Mouse (Mus musculus) erythroblast, embryonic 14.5 days (primary cell): Measurements from ENCODE around the gene Ergic1. TPM values are rescaled to one million over a fixed set of nuclear protein-coding genes. Genes with fewer than 3 reads are reported as not detected.

Experiments
- H3K27me3 ChIP-seq: 2 replicates; pipeline ENCODE4 v1.6.1; 2012; ENCODE audit warnings: inconsistent platforms; ENCODE audit not compliant: control insufficient read depth
- H3K36me3 ChIP-seq: 2 replicates; pipeline ENCODE4 v1.6.1; 2012; ENCODE audit warnings: mild to moderate bottlenecking, inconsistent platforms; ENCODE audit not compliant: control insufficient read depth
- H3K4me1 ChIP-seq: 2 replicates; pipeline ENCODE4 v1.6.1; 2012; ENCODE audit warnings: inconsistent platforms; ENCODE audit not compliant: control insufficient read depth
- H3K4me3 ChIP-seq: replicated peaks from 2 replicates; pipeline ENCODE3; 2012; ENCODE audit warnings: moderate library complexity, mild to moderate bottlenecking, inconsistent platforms
- H3K9me3 ChIP-seq: 2 replicates; pipeline ENCODE4 v1.6.1; 2012; ENCODE audit warnings: low read length, inconsistent platforms, mixed read lengths; ENCODE audit not compliant: control insufficient read depth
- GATA1 ChIP-seq: IDR thresholded peaks from 2 replicates; pipeline ENCODE4 v1.6.1; 2012; ENCODE audit warnings: low read length, inconsistent platforms, mixed read lengths
- TAL1 ChIP-seq: IDR thresholded peaks from 3 replicates; pipeline ENCODE4 v1.6.1; 2012; ENCODE audit warnings: low read length, inconsistent platforms, mixed read lengths
- polyA plus RNA-seq: library from polyadenylated mRNA; stranded (reverse); fragments of >175 nt; gene quantifications from 2 replicates; pipeline ENCODE4 v1.2.3, GENCODE M21; 2012

Ergic1 gene
- polyA plus RNA-seq, 1 experiment: 0.23 TPM

DNA sequence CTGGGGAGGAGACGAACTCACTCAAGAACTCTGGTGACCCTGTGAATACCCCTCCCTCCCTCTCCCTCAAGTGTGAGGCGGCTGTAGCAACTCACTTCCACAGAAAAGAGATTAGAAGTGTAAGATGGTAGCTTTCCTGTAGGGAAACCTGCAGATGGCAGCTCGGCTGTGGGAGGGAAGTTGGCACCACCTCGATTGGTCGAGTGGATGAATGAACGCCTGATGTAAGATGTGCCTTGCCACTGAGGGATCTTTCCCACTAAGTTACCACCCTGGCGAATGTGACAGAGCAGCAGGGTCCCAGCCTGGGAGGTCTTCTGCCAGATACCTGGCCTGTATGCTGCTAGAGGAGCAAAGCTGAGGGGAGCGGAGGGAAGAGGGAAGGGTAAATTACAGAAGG is 48.5 kb downstream of the Ergic1 start:
- Histone ChIP-seq H3K4me3 (no peak overlapping the region), H3K27me3 (no peaks in the 10 kb centered on the region), H3K9me3 (no peaks in the 10 kb centered on the region), H3K36me3 (peaks cover 14% of the 10 kb centered on the region; the same call in 1 of the 2 replicates), H3K4me1 (peaks cover 2% of the 10 kb centered on the region; the same call in 1 of the 2 replicates)
- TF ChIP-seq GATA1: no peak
- TF ChIP-seq TAL1: no peak

- no peaks in the 10 kb centered on the region for H3K27me3 ChIP-seq
- H3K4me1 ChIP-seq: peaks cover 2% of the 10 kb centered on the region; the same call in 1 of the 2 replicates
- TF ChIP-seq TAL1 (no peak), GATA1 (no peak)
- no peaks in the 10 kb centered on the region for H3K9me3 ChIP-seq
- peaks cover 10% of the 10 kb centered on the region; the same call in 1 of the 2 replicates for H3K36me3 ChIP-seq
- H3K4me3 ChIP-seq: no peak overlapping the region
Observed at GRCm38 (mm10) chr17:26611328-26611727, 50.0 kb downstream of the Ergic1 start.

DNA sequence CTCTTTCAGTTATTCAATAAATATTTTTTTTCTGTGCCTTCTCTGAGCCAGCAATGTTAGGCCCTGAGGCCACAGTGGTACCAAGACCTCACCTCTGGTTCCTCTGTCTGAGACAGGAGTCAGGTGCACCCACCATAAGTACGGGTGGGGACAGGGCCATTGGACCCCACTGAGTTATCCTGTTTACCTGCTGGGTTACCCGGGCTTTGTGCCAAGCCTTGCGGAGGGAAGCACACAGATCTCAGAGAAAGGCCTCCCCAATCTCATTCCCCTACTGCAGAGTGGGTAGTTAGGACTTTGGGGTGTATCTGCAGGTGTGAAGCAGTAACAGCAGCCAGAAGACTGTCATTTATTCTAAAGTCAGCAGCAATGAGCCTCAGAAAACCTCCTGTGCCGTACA is 50.6 kb downstream of the Ergic1 start:
- Histone ChIP-seq H3K9me3 (no peaks in the 10 kb centered on the region), H3K36me3 (peaks cover 11% of the 10 kb centered on the region; the same call in 1 of the 2 replicates), H3K4me3 (no peak overlapping the region), H3K27me3 (no peaks in the 10 kb centered on the region), H3K4me1 (peaks cover 4% of the 10 kb centered on the region; the same call in 1 of the 2 replicates)
- no peak for TF ChIP-seq TAL1
- no peak for TF ChIP-seq GATA1

DNA sequence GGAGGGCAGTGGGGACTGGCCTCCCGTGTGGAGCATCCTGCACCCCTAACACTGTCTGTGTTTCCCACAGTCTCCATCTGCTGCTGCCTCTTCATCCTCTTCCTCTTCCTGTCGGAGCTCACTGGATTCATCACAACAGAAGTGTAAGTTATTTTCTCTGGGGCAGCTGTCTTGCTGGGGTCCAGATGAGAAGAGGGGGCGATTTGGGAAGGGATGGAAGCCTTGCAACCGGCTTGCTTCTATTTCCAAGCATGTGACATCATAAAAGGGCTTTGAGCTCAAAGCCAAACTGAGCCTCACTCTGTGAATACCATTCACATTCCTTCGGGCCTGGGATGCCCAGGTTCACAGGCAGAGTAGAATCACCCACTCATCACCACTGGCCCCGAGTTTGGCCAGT is 53.0 kb downstream of the Ergic1 start:
- Histone ChIP-seq H3K4me3 (no peak overlapping the region), H3K4me1 (0 out of 2 replicates have a peak, but pooled peaks cover 2% of the 10 kb centered on the region), H3K27me3 (no peaks in the 10 kb centered on the region), H3K9me3 (no peaks in the 10 kb centered on the region), H3K36me3 (peaks cover 13% of the 10 kb centered on the region; the same call in 1 of the 2 replicates)
- no peak for TF ChIP-seq GATA1
- TF ChIP-seq TAL1: no peak

DNA sequence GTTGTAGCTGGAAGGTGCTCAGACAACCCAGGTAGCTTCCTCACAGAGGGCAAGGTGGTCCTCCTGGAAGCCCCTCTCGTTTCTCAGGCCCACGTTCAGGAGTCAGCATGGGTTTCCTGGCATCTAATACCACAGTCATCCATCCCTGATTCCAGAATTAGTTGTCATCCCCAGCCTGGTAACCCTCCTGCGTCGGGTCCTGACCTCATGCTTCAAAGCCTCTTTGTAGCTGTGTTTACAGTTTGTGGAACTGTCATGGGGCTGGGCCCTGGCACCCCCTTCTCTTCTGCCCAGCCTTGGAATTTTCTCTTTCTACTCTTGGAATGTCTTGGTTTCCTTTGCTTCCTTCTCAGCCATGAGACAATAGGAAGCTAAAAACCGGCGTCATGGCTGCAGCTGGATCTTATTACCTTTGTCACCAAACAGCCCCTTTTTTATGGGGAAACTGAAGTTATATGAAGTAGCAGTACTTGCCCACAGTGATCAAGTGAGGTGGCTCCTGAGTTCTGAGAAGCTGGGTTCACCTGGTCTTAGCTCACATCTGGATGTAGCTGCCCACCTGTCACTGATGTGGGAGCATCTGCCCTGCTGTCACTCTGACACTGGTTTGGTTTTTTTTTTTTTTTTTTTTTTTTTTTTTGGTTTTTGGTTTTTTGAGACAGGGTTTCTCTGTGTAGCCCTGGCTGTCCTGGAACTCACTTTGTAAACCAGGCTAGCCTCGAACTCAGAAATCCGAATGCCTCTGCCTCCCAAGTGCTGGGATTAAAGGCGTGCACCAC is 53.6 kb downstream of the Ergic1 start:
- Histone ChIP-seq H3K36me3 (peaks cover 15% of the 10 kb centered on the region; the same call in 1 of the 2 replicates), H3K4me1 (peaks cover 2% of the 10 kb centered on the region; the same call in 1 of the 2 replicates), H3K4me3 (no peak overlapping the region), H3K27me3 (no peaks in the 10 kb centered on the region), H3K9me3 (no peaks in the 10 kb centered on the region)
- TF ChIP-seq TAL1 (no peak), GATA1 (no peak)

DNA sequence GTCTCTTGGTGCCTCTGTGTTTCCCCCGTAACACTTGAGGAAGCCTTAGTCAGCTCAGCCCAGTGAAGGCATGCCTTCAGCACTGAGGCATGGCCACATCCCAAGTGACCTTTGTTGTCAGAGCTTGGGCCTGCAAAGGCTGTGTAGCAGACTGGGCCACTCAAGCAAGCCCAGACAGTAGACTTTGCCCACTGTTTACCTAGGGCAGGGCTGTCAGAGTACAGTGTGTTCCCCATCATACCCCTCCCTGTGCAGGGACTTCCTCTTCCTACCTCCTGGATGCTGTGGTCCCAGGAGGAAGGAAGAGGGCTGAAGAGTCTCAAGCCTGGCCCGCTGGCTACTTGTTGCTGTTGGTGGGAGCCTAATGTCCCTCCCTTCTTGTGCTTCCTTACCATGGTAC is 55.4 kb downstream of the Ergic1 start:
- Histone ChIP-seq H3K4me3 (no peak overlapping the region), H3K4me1 (peaks cover 2% of the 10 kb centered on the region; the same call in 1 of the 2 replicates), H3K27me3 (no peaks in the 10 kb centered on the region), H3K9me3 (no peaks in the 10 kb centered on the region), H3K36me3 (peaks cover 13% of the 10 kb centered on the region; the same call in 1 of the 2 replicates)
- no peak for TF ChIP-seq TAL1
- TF ChIP-seq GATA1: no peak

- no peak for TF ChIP-seq GATA1
- Histone ChIP-seq H3K36me3 (peaks cover 13% of the 10 kb centered on the region; the same call in 1 of the 2 replicates), H3K4me1 (peaks cover 2% of the 10 kb centered on the region; the same call in 1 of the 2 replicates), H3K4me3 (no peak overlapping the region), H3K27me3 (no peaks in the 10 kb centered on the region), H3K9me3 (no peaks in the 10 kb centered on the region)
Observed at GRCm38 (mm10) chr17:26618498-26618897, 57.2 kb downstream of the Ergic1 start.

- no peaks in the 10 kb centered on the region for H3K9me3 ChIP-seq
- no peaks in the 10 kb centered on the region for H3K27me3 ChIP-seq
- peaks cover 2% of the 10 kb centered on the region; the same call in 1 of the 2 replicates for H3K4me1 ChIP-seq
- no peak overlapping the region for H3K4me3 ChIP-seq
- TF ChIP-seq TAL1: no peak
- TF ChIP-seq GATA1: no peak
- peaks cover 12% of the 10 kb centered on the region; the same call in 1 of the 2 replicates for H3K36me3 ChIP-seq
Observed at GRCm38 (mm10) chr17:26619577-26619976, 58.3 kb downstream of the Ergic1 start.

DNA sequence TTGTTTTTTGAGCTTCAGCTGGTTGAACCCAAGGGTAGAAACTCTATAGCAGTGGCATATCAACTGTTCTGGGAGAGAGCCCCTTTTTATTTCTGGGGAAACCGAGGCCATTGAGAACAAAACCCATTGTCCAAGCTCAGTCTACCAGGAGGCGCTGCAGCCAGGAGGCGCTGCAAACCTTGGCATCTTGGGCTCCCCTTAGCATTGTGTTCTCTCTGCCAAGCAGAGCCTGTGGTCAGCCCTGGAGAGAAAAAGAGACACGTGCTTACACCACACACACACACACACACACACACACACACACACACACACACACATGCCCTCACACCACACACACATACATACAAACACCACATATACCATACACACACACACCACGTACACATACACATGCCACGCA is 59.0 kb downstream of the Ergic1 start:
- Histone ChIP-seq H3K9me3 (no peaks in the 10 kb centered on the region), H3K27me3 (no peaks in the 10 kb centered on the region), H3K4me3 (no peak overlapping the region), H3K4me1 (peaks cover 2% of the 10 kb centered on the region; the same call in 1 of the 2 replicates), H3K36me3 (peaks cover 15% of the 10 kb centered on the region; the same call in 1 of the 2 replicates)
- TF ChIP-seq GATA1 (no peak), TAL1 (no peak)
